Mouse (Mus musculus): ENCODE measurements around the gene Rfc5.

Gene Rfc5

GRCm38 (mm10) chr5:117374372-117375049 is 14.3 kb downstream of the Rfc5 start:
- no peak for DNase-seq

GRCm38 (mm10) chr5:117373418-117373817 is 15.4 kb downstream of the Rfc5 start:
- DNase-seq, result no peak

DNA sequence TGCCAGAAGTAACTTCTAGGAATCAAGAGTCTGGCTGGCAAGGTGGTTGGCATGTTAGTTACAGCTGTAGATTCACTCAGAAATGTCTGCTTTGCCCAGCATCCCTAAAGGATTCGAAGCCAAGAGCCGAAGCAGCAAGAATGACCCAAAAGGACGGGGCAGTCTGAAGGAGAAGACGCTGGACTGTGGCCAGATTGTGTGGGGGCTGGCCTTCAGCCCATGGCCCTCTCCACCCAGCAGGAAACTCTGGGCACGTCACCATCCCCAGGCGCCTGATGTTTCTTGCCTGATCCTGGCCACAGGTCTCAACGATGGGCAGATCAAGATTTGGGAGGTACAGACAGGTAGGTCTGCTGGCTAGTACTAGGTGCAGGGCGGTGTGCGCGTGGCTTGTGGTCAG is 18.3 kb downstream of the Rfc5 start:
- DNase-seq, result peak; percentile 46

GRCm38 (mm10) chr5:117367206-117367605 is 21.6 kb downstream of the Rfc5 start:
- no peak for DNase-seq

GRCm38 (mm10) chr5:117365904-117366561 is 22.8 kb downstream of the Rfc5 start:
- no peak for DNase-seq

DNA sequence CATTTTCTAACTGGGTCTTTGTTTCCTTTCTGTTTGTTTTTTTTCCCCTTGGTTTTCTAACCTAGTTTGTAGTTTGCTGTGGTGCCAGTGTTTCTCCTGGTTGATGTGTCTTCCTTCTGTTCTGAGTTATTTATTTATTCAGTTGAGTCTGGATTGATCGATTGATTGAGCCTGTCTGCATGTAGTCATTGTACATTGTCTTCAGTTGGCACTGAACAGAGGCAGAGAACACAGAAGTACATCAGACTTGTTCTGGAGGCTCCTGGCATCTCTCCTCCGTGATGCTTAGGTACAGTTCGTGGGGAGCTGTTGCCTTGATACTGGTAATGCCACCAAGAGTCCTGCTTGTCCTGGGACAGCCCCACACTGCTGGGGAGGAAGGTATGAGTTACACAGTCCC is 24.0 kb downstream of the Rfc5 start:
- no peak for DNase-seq

DNA sequence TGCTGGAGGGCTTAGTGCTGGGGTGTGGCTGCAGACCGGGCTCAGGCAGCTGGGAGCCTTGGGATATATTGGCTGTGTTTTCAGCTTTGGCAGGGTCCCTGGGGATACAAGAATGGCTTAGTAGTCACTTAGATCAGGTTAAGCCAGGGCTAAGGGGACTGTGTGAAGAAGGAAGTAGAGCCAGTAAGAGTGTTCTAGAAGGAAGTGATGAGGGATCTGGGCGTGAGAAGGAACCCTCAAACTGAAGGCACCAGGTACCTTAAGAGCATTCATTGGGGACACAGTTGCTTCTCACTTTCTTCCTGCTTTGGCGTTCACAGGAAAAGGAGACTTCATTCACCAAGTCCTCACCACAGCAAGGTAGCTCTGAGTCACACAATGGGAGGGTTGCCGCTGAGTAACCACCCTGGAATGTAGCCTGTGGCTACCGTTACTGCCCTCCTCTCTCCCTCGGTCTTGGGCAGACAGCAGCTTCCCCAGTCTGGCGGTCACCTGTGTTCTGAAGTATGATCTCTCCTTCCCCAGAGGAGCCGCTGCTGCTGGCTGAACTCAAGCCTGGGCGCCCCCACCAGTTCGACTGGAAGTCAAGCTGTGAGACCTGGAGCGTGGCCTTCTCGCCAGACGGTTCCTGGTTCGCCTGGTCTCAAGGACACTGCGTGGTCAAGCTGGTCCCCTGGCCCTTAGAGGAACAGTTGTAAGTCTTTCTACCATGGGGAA is 25.6 kb downstream of the Rfc5 start:
- peak; percentile 25 for DNase-seq

DNA sequence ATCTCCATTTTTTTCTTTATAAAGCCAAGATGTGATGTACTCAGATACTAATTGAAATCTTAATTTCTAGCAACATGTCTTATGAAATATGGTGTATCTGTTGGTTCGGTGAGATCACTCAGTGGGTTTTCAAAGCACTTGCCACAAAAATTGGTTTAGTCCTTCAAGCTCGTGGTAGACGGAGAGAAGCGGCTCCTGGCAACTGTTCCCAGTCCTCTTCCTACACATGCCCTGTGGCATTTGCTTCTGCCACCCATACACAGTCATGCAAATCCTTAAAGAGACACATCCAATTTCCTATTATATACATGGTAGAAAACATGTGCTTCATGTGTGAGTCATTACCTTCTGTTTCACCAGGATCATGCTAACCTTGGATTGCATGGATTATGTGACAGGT is 27.3 kb downstream of the Rfc5 start:
- DNase-seq, result no peak

DNA sequence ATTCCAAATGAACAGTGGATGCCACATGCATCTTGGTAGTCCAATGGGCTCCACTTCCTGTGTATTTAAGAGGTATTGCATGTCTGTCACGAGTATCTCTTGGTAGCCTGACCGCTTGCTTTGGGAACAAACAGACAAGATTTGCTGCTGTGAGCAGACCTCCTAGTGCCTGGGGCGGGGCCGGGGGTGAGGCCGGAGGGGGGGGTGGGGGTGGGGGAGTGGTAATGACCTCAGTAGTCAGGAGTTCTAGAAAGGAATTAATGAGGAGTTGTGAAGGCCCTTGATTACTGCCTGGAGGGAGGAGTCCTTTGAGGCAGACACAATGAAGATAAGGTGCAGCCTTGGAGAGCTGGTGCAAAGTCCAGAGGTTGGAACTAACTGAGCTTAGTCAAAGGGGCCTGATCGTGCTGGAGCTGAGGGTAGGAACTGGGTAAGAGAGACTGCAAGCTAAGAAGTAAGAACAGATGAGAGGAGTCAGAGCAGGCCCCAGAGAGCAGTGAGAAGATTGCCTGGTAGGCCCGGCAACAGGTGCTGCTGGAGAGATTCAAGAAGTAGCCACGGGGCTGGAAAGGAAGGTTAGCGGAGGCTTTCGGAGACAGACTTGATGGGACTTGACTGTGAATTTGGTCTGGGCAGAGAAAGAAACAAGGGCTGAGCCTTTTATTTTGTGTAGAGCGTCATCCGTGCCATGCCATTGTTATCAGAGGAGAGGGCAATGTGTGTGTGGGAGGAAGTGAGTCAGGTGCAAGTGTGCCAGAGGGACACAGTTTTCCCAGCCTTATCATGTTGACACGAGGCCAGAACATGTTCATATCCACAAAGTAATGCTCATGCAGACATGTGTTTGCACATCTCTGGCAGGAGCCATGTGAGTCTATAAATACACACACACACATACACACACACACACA is 28.0 kb downstream of the Rfc5 start:
- DNase-seq, result peak; percentile 19

DNA sequence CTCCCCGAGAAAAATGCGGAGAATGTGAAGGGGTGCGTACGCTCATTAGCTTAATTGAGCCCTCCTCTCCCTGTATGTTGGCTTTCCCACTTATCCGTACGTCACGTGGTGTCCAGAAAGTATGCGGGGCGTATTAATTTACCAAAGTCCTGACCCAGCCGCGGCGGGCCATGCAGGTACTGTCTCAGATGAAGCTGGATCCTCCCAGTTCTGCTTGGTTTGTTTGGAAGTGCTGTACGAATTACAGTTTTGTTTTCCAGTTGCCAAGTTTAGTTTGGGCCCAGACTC is 28.7 kb downstream of the Rfc5 start:
- DNase-seq, result peak; percentile 25

- no peak for DNase-seq
Observed at GRCm38 (mm10) chr5:117359497-117360227, 29.2 kb downstream of the Rfc5 start.

- DNase-seq, result peak; percentile 86
Observed at GRCm38 (mm10) chr5:117358725-117359124, 30.1 kb downstream of the Rfc5 start.

GRCm38 (mm10) chr5:117358248-117358630 is 30.6 kb downstream of the Rfc5 start:
- no peak for DNase-seq

DNA sequence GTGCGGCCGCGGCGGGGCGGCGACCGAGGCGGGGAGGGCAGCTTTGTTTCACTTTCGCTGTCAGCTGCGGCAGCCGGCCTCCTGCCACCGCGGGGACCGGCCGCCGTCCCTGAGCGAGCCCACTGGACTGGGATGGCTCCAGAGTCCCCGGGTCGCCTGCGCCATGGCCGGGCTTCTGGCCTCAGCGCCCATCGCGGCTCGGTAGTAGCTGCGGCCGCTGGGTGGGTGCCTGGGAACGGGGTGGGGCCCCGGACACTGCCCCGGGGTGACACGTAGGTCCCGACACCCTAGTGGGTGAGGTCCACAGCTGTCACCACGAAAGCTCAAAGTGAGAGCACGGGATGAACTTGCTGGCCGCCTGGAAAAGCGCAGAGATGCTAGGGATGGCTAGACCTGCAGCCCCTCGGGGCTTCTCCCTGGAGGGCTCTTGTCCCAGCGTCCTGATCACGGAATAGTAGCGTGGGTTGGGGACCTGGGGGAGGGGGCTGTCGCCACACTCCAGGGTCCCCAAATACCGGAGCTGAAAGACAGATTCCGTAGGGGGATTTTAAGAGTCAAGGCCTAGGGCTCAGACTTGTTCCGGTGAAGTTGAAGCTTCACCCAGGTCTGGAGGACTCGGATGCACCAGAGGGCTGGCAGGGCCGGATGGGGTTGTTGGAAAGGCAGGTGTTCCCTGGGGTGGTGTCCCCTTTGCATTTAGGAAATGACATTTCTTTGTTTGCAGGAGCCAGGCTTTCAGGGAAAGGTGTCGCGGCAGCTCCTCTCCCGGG is 31.2 kb downstream of the Rfc5 start:
- peak; percentile 31 for DNase-seq

- peak; percentile 91 for DNase-seq
Observed at GRCm38 (mm10) chr5:117357129-117357477, 31.7 kb downstream of the Rfc5 start, which contains the start of gene Wsb2. Gene Wsb2 (plus strand): TSS chr5:117357304.

- DNase-seq, result peak; percentile 79
Observed at GRCm38 (mm10) chr5:117356365-117357128, 32.3 kb downstream of the Rfc5 start.

- DNase-seq, result peak; percentile 24
Observed at GRCm38 (mm10) chr5:117355648-117356303, 33.1 kb downstream of the Rfc5 start.

DNA sequence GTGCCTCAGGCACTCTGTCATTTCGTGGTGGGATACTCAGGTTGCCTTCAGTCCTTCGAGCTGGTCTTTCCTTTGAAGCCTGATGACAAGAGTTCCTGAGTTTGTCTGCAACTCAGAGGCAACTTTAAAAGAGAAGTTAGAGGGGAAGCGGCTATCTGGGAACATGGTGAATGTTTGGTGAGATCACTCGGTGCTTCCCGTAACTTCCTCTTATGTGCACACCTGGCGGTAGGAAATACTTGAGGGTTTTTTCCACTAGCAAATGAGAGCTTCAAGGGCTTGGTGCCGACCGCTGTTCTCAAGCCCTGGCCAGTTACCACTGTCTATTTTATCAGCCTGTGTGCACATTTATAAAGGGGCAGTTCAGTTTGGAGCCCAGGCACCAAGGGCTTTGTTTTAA is 34.7 kb downstream of the Rfc5 start:
- no peak for DNase-seq

DNA sequence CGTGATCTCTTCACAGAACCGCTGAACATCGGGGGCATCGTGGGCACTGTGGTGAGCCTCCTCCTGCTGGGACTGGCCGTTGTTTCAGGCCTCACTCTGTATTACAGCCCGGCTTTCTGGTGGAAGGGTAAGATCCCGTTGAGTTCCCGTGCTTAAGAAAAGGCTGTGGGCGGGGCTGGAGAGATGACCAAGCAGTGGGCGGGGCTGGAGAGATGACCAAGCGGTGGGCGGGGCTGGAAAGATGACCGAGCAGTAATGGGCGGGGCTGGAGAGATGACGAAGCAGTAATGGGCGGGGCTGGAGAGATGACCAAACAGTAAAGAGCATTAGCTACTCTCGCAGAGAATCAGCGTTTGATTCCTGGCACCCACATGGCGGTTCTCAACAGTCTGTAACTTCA is 40.6 kb downstream of the Rfc5 start:
- DNase-seq, result peak; percentile 85

GRCm38 (mm10) chr5:117347838-117348237 is 41.0 kb downstream of the Rfc5 start:
- no peak for DNase-seq

All from lung, postnatal 10 days (tissue).